Mouse (Mus musculus) R1 (cell line): ENCODE measurements around the gene Nrap.

Experiments
- DNase-seq: peaks from one replicate; pipeline ENCODE4 v3.0.0-alpha.2; 2018; ENCODE audit warnings: low read depth, low spot score

Nrap gene

GRCm38 (mm10) chr19:56316531-56316930 is 73.3 kb downstream of the Nrap start:
- no peak for DNase-seq

GRCm38 (mm10) chr19:56300835-56301234 is 89.0 kb downstream of the Nrap start:
- DNase-seq = no peak

DNA sequence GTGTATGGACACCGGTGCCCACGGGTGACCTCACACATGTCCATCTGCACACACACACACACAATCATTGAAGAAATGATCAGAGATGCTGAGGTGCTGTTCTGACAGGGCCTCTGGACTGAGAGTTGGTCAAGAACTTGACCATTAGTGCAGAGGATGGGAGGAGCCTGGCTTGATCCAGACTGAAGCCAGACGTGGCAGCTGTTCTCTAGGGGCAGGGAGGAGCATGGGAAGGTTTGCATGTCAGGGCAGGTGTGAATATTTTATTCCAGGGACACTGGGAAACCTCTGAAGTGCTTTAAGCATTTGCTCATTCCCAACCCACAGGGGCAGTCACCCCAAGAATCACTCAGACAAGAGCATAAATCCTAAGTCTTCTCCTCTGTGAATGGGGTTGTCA is 92.6 kb downstream of the Nrap start:
- DNase-seq = peak; percentile 33

DNA sequence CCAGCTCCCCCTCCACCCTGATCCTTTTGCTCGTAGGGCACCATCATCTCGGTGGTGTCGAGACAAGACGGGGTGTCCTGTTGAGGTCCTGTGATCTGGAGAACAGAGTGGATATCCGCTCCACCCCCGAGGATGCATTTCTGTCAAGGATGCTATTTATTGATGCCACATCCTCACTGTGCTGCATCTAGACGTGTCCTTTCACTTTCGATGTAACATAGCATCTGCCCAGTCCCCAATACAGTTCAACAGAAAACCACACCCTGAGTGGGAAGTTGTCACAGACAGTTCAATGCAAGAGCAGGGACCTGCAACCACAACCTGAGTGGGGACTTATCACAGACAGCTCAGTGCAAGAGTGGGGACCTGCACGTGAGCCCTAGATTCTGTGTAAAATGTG is 93.2 kb downstream of the Nrap start:
- no peak for DNase-seq

GRCm38 (mm10) chr19:56294654-56295399 is 95.0 kb downstream of the Nrap start:
- DNase-seq = peak; percentile 56

DNA sequence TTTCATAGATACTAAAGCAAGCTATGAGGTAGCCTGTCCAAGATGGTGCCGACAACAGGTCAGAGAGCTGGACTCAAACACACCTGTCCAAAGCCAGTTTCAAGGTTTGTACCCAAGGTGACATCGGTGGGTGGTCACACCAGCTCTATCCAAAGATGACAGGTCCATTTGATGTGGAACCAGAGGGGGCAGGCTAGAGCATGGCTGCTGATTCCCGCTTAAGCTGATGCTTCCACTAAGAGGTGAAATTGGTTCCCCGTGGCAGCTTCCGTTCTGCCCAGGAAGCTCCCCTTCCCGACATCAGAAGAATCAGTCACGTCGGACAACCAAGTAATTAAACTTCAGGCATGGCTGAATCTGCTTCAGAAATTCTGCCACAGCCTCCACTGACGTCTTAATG is 97.5 kb downstream of the Nrap start:
- peak; percentile 48 for DNase-seq

DNA sequence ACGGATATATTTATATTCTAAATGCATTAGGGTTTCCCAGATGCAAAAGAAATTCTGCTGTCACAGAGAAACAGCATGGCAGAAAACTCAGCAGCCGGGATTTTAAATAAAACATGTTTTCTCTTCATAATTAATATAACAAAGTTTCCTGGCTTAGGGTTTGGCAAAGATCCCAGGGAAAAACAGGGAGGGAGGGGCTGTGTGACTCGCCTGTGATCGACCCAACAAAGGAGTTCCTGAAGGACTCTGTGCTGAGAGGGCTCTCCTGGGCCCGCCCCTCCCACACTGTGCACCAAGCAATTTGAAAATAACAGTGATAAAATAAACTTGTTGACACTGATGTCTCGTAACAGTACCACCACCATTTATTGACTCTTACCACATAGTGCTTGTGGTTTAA is 97.9 kb downstream of the Nrap start:
- DNase-seq = no peak

DNA sequence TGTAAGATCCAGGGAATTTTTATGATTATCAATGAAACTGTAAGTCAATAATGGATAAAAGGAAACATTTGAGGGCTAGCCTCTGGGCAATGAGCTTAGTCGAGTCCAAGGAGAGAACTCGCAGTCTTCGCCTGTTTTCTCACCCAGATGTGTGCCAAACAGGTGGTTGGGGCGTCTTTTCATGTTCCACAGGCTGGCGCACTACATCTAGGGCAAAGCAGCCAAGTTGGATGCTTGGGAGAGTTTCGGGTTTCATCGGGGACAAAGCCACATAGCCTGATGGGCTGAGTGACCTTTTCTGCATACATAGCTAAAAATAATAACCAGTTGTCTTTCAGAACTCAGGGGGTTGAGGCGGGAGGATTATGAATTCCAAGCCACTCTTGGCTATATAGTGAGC is 100.2 kb downstream of the Nrap start:
- no peak for DNase-seq

GRCm38 (mm10) chr19:56288436-56288835 is 101.4 kb downstream of the Nrap start:
- DNase-seq = no peak

DNA sequence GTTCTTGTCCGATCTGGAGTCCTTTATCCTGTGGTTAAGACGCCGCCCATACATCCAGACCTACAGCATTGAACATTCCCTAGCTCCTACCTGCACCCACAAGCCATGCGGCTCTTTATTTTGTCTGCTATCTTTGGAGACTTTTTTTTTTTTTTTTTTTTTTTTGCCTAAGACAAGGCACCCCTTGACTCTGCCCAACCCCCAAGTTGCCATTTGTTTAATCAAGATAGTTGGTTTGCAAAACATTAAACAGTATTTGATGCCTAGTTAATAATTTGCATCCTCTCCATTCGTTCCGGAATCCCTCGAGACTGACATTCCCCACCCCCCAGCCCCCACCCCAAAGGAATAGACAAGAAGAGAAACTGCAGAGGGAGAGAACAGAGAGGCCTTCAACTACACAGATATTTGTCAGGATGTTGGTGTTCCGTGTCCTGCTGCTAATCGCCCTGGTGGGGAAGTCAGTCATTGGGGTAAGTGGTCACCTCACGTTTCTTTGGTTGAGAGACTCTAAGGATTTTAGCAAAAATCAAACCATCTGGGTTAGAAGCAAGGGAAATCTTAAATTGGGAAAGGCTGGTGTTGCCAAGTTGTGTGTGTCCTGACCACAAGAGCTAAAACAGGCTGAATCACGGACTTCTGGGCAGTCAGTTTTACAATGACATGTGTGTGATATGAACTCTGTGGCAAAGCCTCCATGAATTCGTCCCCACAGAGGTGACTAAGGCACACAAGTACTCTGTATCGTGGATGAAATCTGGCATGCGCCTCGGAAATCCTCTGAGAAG is 102.1 kb downstream of the Nrap start:
- no peak for DNase-seq

GRCm38 (mm10) chr19:56286866-56287265 is 103.0 kb downstream of the Nrap start, which contains the start of gene Habp2:
Habp2 (plus strand) TSS chr19:56287137.
- no peak for DNase-seq

GRCm38 (mm10) chr19:56285222-56285621 is 104.6 kb downstream of the Nrap start:
- DNase-seq = no peak

DNA sequence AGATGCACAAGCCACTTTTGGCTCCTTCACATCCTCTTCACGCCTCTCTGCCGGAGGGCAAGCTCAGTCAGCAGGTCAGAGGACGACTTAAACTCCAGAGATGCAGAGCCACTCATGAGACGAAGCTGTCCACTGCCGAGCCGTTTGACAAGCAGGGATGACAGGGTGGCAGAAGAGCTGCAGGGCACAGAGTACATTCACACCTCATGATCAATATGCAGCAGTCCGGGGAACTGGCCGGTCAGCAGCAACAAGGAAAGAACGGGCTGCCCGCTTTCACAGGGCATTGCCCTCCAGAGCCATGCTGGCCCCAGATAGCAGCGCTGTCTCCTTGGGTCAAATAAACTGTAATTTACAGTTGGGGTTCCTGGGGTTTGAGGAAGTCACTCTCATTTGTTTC is 111.5 kb downstream of the Nrap start:
- no peak for DNase-seq

GRCm38 (mm10) chr19:56277951-56278350 is 111.9 kb downstream of the Nrap start:
- DNase-seq = no peak

GRCm38 (mm10) chr19:56277140-56277804 is 112.6 kb downstream of the Nrap start:
- no peak for DNase-seq

DNA sequence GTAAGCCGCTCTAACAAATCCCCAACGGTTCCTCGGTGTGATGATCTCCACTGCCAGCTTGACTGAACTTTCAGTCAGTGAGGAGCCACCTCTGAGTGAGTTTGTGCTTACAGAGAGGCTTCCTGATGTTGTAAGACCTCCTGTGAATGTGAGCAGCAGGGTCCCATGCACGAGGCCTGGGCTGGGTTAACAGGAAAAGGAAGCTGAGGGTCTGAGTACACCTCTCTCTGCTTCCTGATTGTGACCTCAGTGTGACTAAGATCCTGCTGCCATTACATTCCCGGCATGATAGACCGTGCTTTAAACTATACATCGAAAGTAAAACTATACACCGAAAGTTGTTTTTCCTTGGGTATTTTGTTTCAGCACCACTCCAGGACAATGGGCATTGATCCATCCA is 117.8 kb downstream of the Nrap start:
- DNase-seq = no peak
